In genomic region chr11:117047172-117047950, GRCm38 (mm10) we compare ENCODE assay signal across 8 mouse cellular contexts.
DNase-seq lines count a peak whose midpoint lies in the region; ATAC-seq lines count a peak whose summit lies in the region.

No protein-coding gene starts in this region.

- 0 out of 2 replicates have a peak overlapping the region, but pooled peaks have one; percentile 12 for H3K27ac ChIP-seq in limb, embryonic 12.5 days
- H3K27ac ChIP-seq in limb, embryonic 10.5 days: no peak overlapping the region
- peak overlapping the region; percentile 82 for H3K27ac ChIP-seq in heart, embryonic 12.5 days (ENCODE audit: poor library complexity, severe bottlenecking)

- no peak for DNase-seq in limb, embryonic 10.5 days (ENCODE audit: low spot score)
- peak; percentile 83 for DNase-seq in adrenal gland, postnatal 14 days
- DNase-seq in kidney, postnatal 36 days: peak; percentile 19 to 54
- DNase-seq in ovary, postnatal 14 days (ENCODE audit: low spot score): peak; percentile 33
- DNase-seq in urinary bladder, postnatal 10 days (ENCODE audit: low spot score): no peak

- peaks cover 20% of the 10 kb centered on the region for H3K27me3 ChIP-seq in limb, embryonic 12.5 days
- peaks cover 11% of the 10 kb centered on the region for H3K27me3 ChIP-seq in limb, embryonic 10.5 days (ENCODE audit: low read depth, poor library complexity, severe bottlenecking)
- H3K27me3 ChIP-seq in heart, embryonic 12.5 days (replicated peaks): peaks cover 9% of the 10 kb centered on the region

- no peak overlapping the region for H3K4me3 ChIP-seq in limb, embryonic 12.5 days (replicated peaks)
- H3K4me3 ChIP-seq in limb, embryonic 10.5 days: no peak overlapping the region
- no peak overlapping the region for H3K4me3 ChIP-seq in heart, embryonic 12.5 days

- no peaks in the 10 kb centered on the region for H3K36me3 ChIP-seq in limb, embryonic 12.5 days
- H3K36me3 ChIP-seq in limb, embryonic 10.5 days: no peaks in the 10 kb centered on the region
- H3K36me3 ChIP-seq in heart, embryonic 12.5 days: no peaks in the 10 kb centered on the region

- no peak for ATAC-seq in limb, embryonic 12.5 days (ENCODE audit: insufficient number of reproducible peaks, insufficient read depth, low FRiP score, low TSS enrichment, low read depth)
- ATAC-seq in heart, embryonic 12.5 days (ENCODE audit: insufficient number of reproducible peaks, low FRiP score): 0 out of 2 replicates have a peak, but pooled peaks have one; percentile 20
- no peak for ATAC-seq in frontal cortex, adult (ENCODE audit: low TSS enrichment)

- H3K9ac ChIP-seq in limb, embryonic 12.5 days (replicated peaks): no peak overlapping the region
- peak overlapping the region; percentile 1; the same call in 1 of the 2 replicates for H3K9ac ChIP-seq in heart, embryonic 12.5 days

- H3K4me2 ChIP-seq in limb, embryonic 12.5 days: no peak overlapping the region
- peak overlapping the region; percentile 41 for H3K4me2 ChIP-seq in heart, embryonic 12.5 days

- H3K9me3 ChIP-seq in limb, embryonic 12.5 days: peaks cover 14% of the 10 kb centered on the region; the same call in 1 of the 2 replicates
- 0 out of 2 replicates have a peak, but pooled peaks cover 3% of the 10 kb centered on the region for H3K9me3 ChIP-seq in limb, embryonic 10.5 days (replicated peaks)
- peaks cover 3% of the 10 kb centered on the region; the same call in 1 of the 2 replicates for H3K9me3 ChIP-seq in heart, embryonic 12.5 days (replicated peaks)

- WGBS in limb, embryonic 12.5 days: 39% methylated on average over 22 of the region's 22 CpGs
- 40% methylated on average over 22 of the region's 22 CpGs for WGBS in limb, embryonic 10.5 days
- WGBS in heart, embryonic 12.5 days: 18% methylated on average over 22 of the region's 22 CpGs

- H3K4me1 ChIP-seq in limb, embryonic 12.5 days (replicated peaks): peaks cover 8% of the 10 kb centered on the region
- H3K4me1 ChIP-seq in limb, embryonic 10.5 days: peaks cover 10% of the 10 kb centered on the region
- peaks cover 24% of the 10 kb centered on the region for H3K4me1 ChIP-seq in heart, embryonic 12.5 days (replicated peaks)

Comparison
In these comparisons a context has a peak if more than half of its experiments do, and no peak if none do; other contexts are left out.
1. DNase-seq: peak in adrenal gland, postnatal 14 days (single experiment), kidney, postnatal 36 days (2 of 2) and ovary, postnatal 14 days (single experiment); none in limb, embryonic 10.5 days (single experiment) and urinary bladder, postnatal 10 days (single experiment).